ENCODE assay signal across 28 mouse cellular contexts in the genomic region with DNA sequence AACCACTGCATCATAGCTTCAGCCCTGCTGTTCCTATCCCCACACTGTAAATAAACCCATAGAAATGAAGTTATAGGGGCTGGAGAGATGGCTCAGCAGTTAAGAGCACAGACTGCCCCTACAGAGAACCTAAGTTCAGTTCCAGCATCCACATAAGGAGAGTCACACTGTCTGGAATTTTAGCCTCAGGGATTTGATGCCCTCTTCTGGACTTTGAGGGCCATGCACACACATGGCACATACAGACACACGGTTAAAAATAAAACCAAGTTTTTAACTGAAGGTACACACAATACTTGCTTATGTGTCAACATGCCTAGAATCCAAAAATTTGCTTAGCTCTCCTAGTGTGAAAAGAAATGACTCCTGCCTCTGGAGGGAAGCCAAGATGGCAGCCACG.
DNase-seq lines count a peak whose midpoint lies in the region; ATAC-seq and TF ChIP-seq lines count a peak whose summit lies in the region.
"Had no signal": no experiment of that assay in that cellular context is flagged by ENCODE, and none has a peak within 500 bp of the region (broad histone marks: within the 10 kb centered on the region; RNA-seq: fewer than 3 reads in every experiment).

No protein-coding gene starts in this region.

- dilution Hi-C loops in CH12.LX (cut with MboI; ENCODE audit: extremely low pct_ligation_motif_present, extremely low pct_unique_long_range_greater_than_20kb, low sequenced_read_pairs) = no loop called here

- ATAC-seq in heart, postnatal 0 days (ENCODE audit: insufficient read depth, low read depth) = no peak
- ATAC-seq in lung, embryonic 14.5 days (ENCODE audit: insufficient read depth) = no peak
- ATAC-seq: CD4-positive, CD25-positive, alpha-beta regulatory T cell, adult 4 months; inflammation-experienced regulatory T-cells, adult 6 months had no signal

- H3K4me2 ChIP-seq in heart, postnatal 0 days (ENCODE audit: low read depth, low read length) = no peak overlapping the region
- H3K4me2 ChIP-seq in lung, embryonic 14.5 days = no peak overlapping the region
- no peak overlapping the region for H3K4me2 ChIP-seq in CH12.LX (ENCODE audit: insufficient read depth, low read depth, poor library complexity, severe bottlenecking)
- H3K4me2 ChIP-seq: embryonic facial prominence, embryonic 13.5 days; heart, embryonic 11.5 days; hindbrain, embryonic 14.5 days; limb, embryonic 13.5 days; liver, embryonic 11.5 days; neural tube, embryonic 13.5 days had no signal

- in situ Hi-C loops in CH12.LX (cut with MboI; ENCODE audit: low pct_ligation_motif_present, low pct_unique_long_range_greater_than_20kb, low sequenced_read_pairs) = no loop called here

- H3K36me3 ChIP-seq in heart, postnatal 0 days (replicated peaks; ENCODE audit: control insufficient read depth, insufficient read depth, low read length) = no peaks in the 10 kb centered on the region
- H3K36me3 ChIP-seq in lung, embryonic 14.5 days (ENCODE audit: insufficient read depth) = no peaks in the 10 kb centered on the region
- H3K36me3 ChIP-seq in CH12.LX (replicated peaks in 1 of 2; ENCODE audit: control insufficient read depth in 1 of 2, insufficient read depth in 1 of 2, low read length in 1 of 2) = no peaks in the 10 kb centered on the region
- H3K36me3 ChIP-seq in limb, embryonic 10.5 days = no peaks in the 10 kb centered on the region
- H3K36me3 ChIP-seq: embryonic facial prominence, embryonic 13.5 days; forebrain, embryonic 10.5 days; G1E; limb, embryonic 13.5 days; neural tube, embryonic 13.5 days had no signal

- H3K79me2 ChIP-seq in CH12.LX (replicated peaks; ENCODE audit: control insufficient read depth, extremely low read depth, insufficient read depth, poor library complexity, severe bottlenecking) = no peaks in the 10 kb centered on the region

- no peak for DNase-seq in heart, postnatal 0 days (ENCODE audit: low spot score)
- no peak for DNase-seq in heart, adult 8-10 months (ENCODE audit: low spot score)
- no peak for DNase-seq in lung, embryonic 14.5 days
- DNase-seq in lung, postnatal 25 days (ENCODE audit: low spot score) = no peak
- no peak for DNase-seq in CH12.LX (ENCODE audit: extremely low read depth)
- DNase-seq in brain, embryonic 14.5 days (ENCODE audit: low read depth) = no peak
- no peak for DNase-seq in limb, embryonic 10.5 days (ENCODE audit: low spot score)
- DNase-seq in Muller cell, postnatal 12 days (ENCODE audit: inconsistent ontology term) = no peak
- DNase-seq: adrenal gland, postnatal 14 days; cerebellum, adult 18-20 months; cerebellum, postnatal 10 days; gastrocnemius, postnatal 25 days; heart, adult 11 months; heart, postnatal 4 days; kidney, adult 2 months; lung, postnatal 4 days; thymus, adult 18-20 months; thymus, postnatal 25 days had no signal

- WGBS in heart, postnatal 0 days = 77% methylated on average over 2 of the region's 2 CpGs
- 66% methylated on average over 2 of the region's 2 CpGs for WGBS in lung, embryonic 14.5 days
- WGBS in limb, embryonic 10.5 days = 71% methylated on average over 2 of the region's 2 CpGs

- no peaks in the 10 kb centered on the region for H3K4me1 ChIP-seq in heart, postnatal 0 days (ENCODE audit: control insufficient read depth, insufficient read depth)
- H3K4me1 ChIP-seq in lung, embryonic 14.5 days (ENCODE audit: insufficient read depth) = no peaks in the 10 kb centered on the region
- peaks cover 0 to 18% of the 10 kb centered on the region in 2 experiments; a peak in 2 of 4 replicates for H3K4me1 ChIP-seq in CH12.LX (ENCODE audit: control insufficient read depth in 1 of 2, insufficient read depth in 2 of 2)
- no peaks in the 10 kb centered on the region for H3K4me1 ChIP-seq in limb, embryonic 10.5 days
- H3K4me1 ChIP-seq: embryonic facial prominence, embryonic 13.5 days; forebrain, embryonic 10.5 days; limb, embryonic 13.5 days had no signal

- no peak for TF ChIP-seq POLR2A in CH12.LX (IDR thresholded peaks at IDR 0.05; ENCODE audit: low read depth, low read length)
- no peak for TF ChIP-seq POLR2A in brain, embryonic 14.5 days (IDR thresholded peaks at IDR 0.05; ENCODE audit: borderline replicate concordance, extremely low read depth, insufficient read depth, insufficient read length, poor library complexity, severe bottlenecking)

- H3K27ac ChIP-seq in heart, postnatal 0 days (ENCODE audit: low read depth) = no peak overlapping the region
- no peak overlapping the region for H3K27ac ChIP-seq in lung, embryonic 14.5 days (ENCODE audit: low read depth)
- no peak overlapping the region for H3K27ac ChIP-seq in CH12.LX (ENCODE audit: insufficient read depth, low read depth)
- no peak overlapping the region for H3K27ac ChIP-seq in limb, embryonic 10.5 days
- H3K27ac ChIP-seq: embryonic facial prominence, embryonic 13.5 days; forebrain, embryonic 10.5 days; hindbrain, embryonic 14.5 days; limb, embryonic 13.5 days; neural tube, embryonic 13.5 days had no signal

- no peaks in the 10 kb centered on the region for H3K9me3 ChIP-seq in heart, postnatal 0 days (replicated peaks; ENCODE audit: control insufficient read depth, low read length)
- H3K9me3 ChIP-seq in lung, embryonic 14.5 days (ENCODE audit: low read depth, low read length) = no peaks in the 10 kb centered on the region
- peaks cover 4% of the 10 kb centered on the region for H3K9me3 ChIP-seq in CH12.LX (replicated peaks; ENCODE audit: low read length)
- H3K9me3 ChIP-seq in limb, embryonic 10.5 days (replicated peaks) = no peaks in the 10 kb centered on the region
- H3K9me3 ChIP-seq: embryonic facial prominence, embryonic 13.5 days; forebrain, embryonic 10.5 days; G1E; limb, embryonic 13.5 days; neural tube, embryonic 13.5 days had no signal

- 0 out of 2 replicates have a peak, but pooled peaks have one; percentile 13 for TF ChIP-seq CTCF in heart, postnatal 0 days (IDR thresholded peaks at IDR 0.05; ENCODE audit: low read depth)
- peak; percentile 14; the same call in 1 of the 2 replicates for TF ChIP-seq CTCF in lung, embryonic 14.5 days (IDR thresholded peaks at IDR 0.05; ENCODE audit: low read depth)
- peak in 1 of 2 experiments; percentile 42; a peak in 2 of 4 replicates for TF ChIP-seq CTCF in CH12.LX (conservative IDR thresholded peaks at IDR 0.05 in 1 of 2, IDR thresholded peaks at IDR 0.05 in 1 of 2; ENCODE audit: low read depth in 2 of 2, low read length in 2 of 2)
- peak; percentile 19; the same call in 1 of the 2 replicates for TF ChIP-seq CTCF in brain, embryonic 14.5 days (IDR thresholded peaks at IDR 0.05; ENCODE audit: borderline replicate concordance, extremely low read depth, insufficient read depth, insufficient read length)

- H3K9ac ChIP-seq in heart, postnatal 0 days (replicated peaks; ENCODE audit: low read depth, low read length) = no peak overlapping the region
- no peak overlapping the region for H3K9ac ChIP-seq in lung, embryonic 14.5 days
- no peak overlapping the region for H3K9ac ChIP-seq in CH12.LX (ENCODE audit: insufficient read depth, low read depth)
- H3K9ac ChIP-seq: embryonic facial prominence, embryonic 13.5 days; hindbrain, embryonic 14.5 days; limb, embryonic 13.5 days; neural tube, embryonic 13.5 days had no signal

- H3K4me3 ChIP-seq in heart, postnatal 0 days (ENCODE audit: low read depth, low read length) = no peak overlapping the region
- no peak overlapping the region for H3K4me3 ChIP-seq in lung, embryonic 14.5 days (ENCODE audit: low read depth, low read length)
- H3K4me3 ChIP-seq in CH12.LX (replicated peaks in 1 of 3; ENCODE audit: low read depth in 2 of 3, low read length in 2 of 3, poor library complexity in 1 of 3) = no peak overlapping the region
- H3K4me3 ChIP-seq in limb, embryonic 10.5 days = no peak overlapping the region
- H3K4me3 ChIP-seq: embryonic facial prominence, embryonic 13.5 days; forebrain, embryonic 10.5 days; limb, embryonic 13.5 days; neural tube, embryonic 13.5 days had no signal

- no peak for TF ChIP-seq EP300 in heart, postnatal 0 days (IDR thresholded peaks at IDR 0.05; ENCODE audit: low read depth)
- TF ChIP-seq EP300 in CH12.LX (IDR thresholded peaks at IDR 0.05; ENCODE audit: low read length) = no peak

- peak; percentile 43 for TF ChIP-seq RAD21 in CH12.LX (IDR thresholded peaks at IDR 0.05; ENCODE audit: low read depth, low read length)

- H3K27me3 ChIP-seq in heart, postnatal 0 days (ENCODE audit: control insufficient read depth, insufficient read depth, low read length) = no peaks in the 10 kb centered on the region
- H3K27me3 ChIP-seq in lung, embryonic 14.5 days (ENCODE audit: insufficient read depth, low read length) = no peaks in the 10 kb centered on the region
- H3K27me3 ChIP-seq in CH12.LX (replicated peaks) = no peaks in the 10 kb centered on the region
- 0 out of 2 replicates have a peak, but pooled peaks cover 2% of the 10 kb centered on the region for H3K27me3 ChIP-seq in limb, embryonic 10.5 days (ENCODE audit: low read depth, poor library complexity, severe bottlenecking)
- H3K27me3 ChIP-seq: embryonic facial prominence, embryonic 13.5 days; limb, embryonic 13.5 days; neural tube, embryonic 13.5 days had no signal

TF ChIP-seq in CH12.LX, 34 proteins besides CTCF, POLR2A, EP300 and RAD21:
- TF ChIP-seq SMC3 (IDR thresholded peaks at IDR 0.05; ENCODE audit: low read depth, low read length) = peak; percentile 38; the same call in 1 of the 2 replicates
- TF ChIP-seq TCF12 (IDR thresholded peaks at IDR 0.05; ENCODE audit: low read depth, low read length) = no peak
